Mouse (Mus musculus): ENCODE results near the gene Bmp10. TPM values are rescaled to one million over a fixed set of nuclear protein-coding genes. Genes with fewer than 3 reads are reported as not detected.

The Bmp10 gene
- polyA plus RNA-seq, 1 experiment: not detected

DNA sequence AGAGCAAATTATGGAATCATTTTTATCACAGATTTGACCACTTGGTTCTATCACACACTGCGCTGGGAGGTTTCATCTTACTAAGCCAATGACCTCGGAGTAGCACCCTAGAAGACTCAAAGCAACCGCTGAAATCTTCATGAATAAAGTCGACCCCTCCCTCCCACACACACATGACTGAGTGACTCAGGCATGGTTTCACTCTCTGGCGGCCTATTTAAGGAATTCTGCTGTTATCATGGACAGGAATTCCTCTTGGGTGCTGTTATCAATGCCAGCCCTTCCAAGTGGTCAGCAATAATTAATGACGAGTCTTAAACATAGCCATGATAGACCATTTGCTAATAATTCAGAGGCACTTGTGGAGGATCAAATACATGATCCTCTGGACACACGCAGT lies 6.5 kb upstream of the Bmp10 start:
- no peak overlapping the region for H3K4me3 ChIP-seq (ENCODE audit: low read depth, low read length)
- no peaks in the 10 kb centered on the region for H3K27me3 ChIP-seq (ENCODE audit: control insufficient read depth, insufficient read depth, low read length)
- no peaks in the 10 kb centered on the region for H3K4me1 ChIP-seq (ENCODE audit: control insufficient read depth, insufficient read depth, insufficient read length, low read length)
- WGBS: 71% methylated on average over 7 of the region's 7 CpGs
- TF ChIP-seq CTCF (IDR thresholded peaks at IDR 0.05; ENCODE audit: extremely low read depth, insufficient read length, insufficient replicate concordance, low read depth, low read length): no peak
- no peak for TF ChIP-seq POLR2A (IDR thresholded peaks at IDR 0.05; ENCODE audit: low read depth, low read length)
- H3K27ac ChIP-seq (ENCODE audit: insufficient read depth, low read depth, low read length): no peak overlapping the region
- no peaks in the 10 kb centered on the region for H3K36me3 ChIP-seq (ENCODE audit: control insufficient read depth, insufficient read depth, low read length)

DNA sequence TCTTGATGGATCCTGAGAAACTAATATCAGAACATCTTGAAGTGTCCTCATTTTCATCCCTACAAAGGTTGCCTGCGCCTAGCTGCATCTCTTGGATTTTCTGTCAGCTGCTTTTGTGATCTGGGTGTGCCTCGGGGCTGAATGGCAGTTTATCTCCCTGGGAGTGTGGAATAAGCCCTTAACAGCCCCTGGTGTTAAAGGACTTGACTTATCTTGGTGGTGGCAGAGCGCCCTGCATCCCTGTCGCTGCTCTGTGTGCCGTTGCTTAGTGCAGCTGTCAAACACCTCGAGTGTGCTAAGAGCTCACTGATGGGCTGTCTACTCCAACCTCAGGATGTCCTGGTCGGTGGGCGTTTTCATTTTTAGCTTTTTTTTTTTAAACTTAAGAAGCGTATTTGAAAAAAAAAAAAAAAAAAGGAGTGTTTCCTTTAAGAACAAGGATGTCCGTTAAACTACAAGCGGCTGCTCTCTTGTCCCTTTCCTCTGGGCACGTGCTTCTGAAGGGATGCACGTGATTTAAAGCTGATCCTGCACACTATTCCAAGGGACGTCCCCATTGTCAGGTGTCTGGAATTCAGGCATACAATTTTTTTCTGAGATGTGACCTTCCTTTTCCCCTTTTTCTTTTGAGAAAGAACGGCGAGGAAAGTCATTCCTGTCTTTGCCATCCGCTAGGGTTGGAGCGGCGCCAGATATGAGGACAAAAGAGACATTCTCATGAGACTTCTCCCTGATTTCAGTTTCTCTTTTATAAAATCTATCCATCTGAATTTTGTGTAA lies 4.6 kb upstream of the Bmp10 start:
- H3K4me3 ChIP-seq (ENCODE audit: low read depth, low read length): no peak overlapping the region
- no peak overlapping the region for H3K27ac ChIP-seq (ENCODE audit: insufficient read depth, low read depth, low read length)
- no peak for TF ChIP-seq POLR2A (IDR thresholded peaks at IDR 0.05; ENCODE audit: low read depth, low read length)
- TF ChIP-seq CTCF (IDR thresholded peaks at IDR 0.05; ENCODE audit: extremely low read depth, insufficient read length, insufficient replicate concordance, low read depth, low read length): no peak
- no peaks in the 10 kb centered on the region for H3K36me3 ChIP-seq (ENCODE audit: control insufficient read depth, insufficient read depth, low read length)
- WGBS: 24% methylated on average over 19 of the region's 19 CpGs
- H3K27me3 ChIP-seq (ENCODE audit: control insufficient read depth, insufficient read depth, low read length): no peaks in the 10 kb centered on the region
- no peaks in the 10 kb centered on the region for H3K4me1 ChIP-seq (ENCODE audit: control insufficient read depth, insufficient read depth, insufficient read length, low read length)

GRCm38 (mm10) chr6:87426954-87427353 lies 1.8 kb upstream of the Bmp10 start:
- TF ChIP-seq POLR2A (IDR thresholded peaks at IDR 0.05; ENCODE audit: low read depth, low read length): no peak
- Histone ChIP-seq H3K27me3 (ENCODE audit: control insufficient read depth, insufficient read depth, low read length) (no peaks in the 10 kb centered on the region), H3K4me1 (ENCODE audit: control insufficient read depth, insufficient read depth, insufficient read length, low read length) (no peaks in the 10 kb centered on the region), H3K36me3 (ENCODE audit: control insufficient read depth, insufficient read depth, low read length) (no peaks in the 10 kb centered on the region), H3K4me3 (ENCODE audit: low read depth, low read length) (no peak overlapping the region), H3K27ac (ENCODE audit: insufficient read depth, low read depth, low read length) (no peak overlapping the region)
- WGBS: 52% methylated on average over 5 of the region's 5 CpGs

DNA sequence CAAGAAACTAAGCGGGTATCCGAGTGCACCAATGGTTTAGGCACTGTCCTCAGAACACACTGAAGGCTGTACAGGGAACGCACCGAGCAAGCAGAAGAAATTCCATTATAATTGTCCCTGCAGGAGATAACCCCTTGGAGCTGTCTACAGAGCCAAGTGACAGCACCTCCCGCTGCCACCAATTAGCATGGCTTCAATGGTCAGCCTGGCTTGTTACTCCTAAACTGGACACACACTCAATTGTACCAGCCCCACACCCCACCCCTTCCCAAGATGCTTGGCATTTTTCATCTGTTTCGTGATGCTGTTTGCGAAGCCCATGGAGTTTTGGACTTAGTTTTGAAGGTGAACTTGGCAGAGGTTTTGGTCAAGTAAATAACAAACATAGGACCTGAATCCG lies 1.2 kb upstream of the Bmp10 start:
- H3K27me3 ChIP-seq (ENCODE audit: control insufficient read depth, insufficient read depth, low read length): no peaks in the 10 kb centered on the region
- H3K36me3 ChIP-seq (ENCODE audit: control insufficient read depth, insufficient read depth, low read length): no peaks in the 10 kb centered on the region
- H3K27ac ChIP-seq (ENCODE audit: insufficient read depth, low read depth, low read length): no peak overlapping the region
- TF ChIP-seq CTCF (IDR thresholded peaks at IDR 0.05; ENCODE audit: extremely low read depth, insufficient read length, insufficient replicate concordance, low read depth, low read length) (no peak), POLR2A (IDR thresholded peaks at IDR 0.05; ENCODE audit: low read depth, low read length) (no peak)
- WGBS: 89% methylated on average over 8 of the region's 8 CpGs
- no peaks in the 10 kb centered on the region for H3K4me1 ChIP-seq (ENCODE audit: control insufficient read depth, insufficient read depth, insufficient read length, low read length)
- H3K4me3 ChIP-seq (ENCODE audit: low read depth, low read length): no peak overlapping the region

- WGBS: 75% methylated on average over 3 of the region's 3 CpGs
- Histone ChIP-seq H3K27me3 (ENCODE audit: control insufficient read depth, insufficient read depth, low read length) (no peaks in the 10 kb centered on the region), H3K4me3 (ENCODE audit: low read depth, low read length) (no peak overlapping the region), H3K36me3 (ENCODE audit: control insufficient read depth, insufficient read depth, low read length) (no peaks in the 10 kb centered on the region), H3K4me1 (ENCODE audit: control insufficient read depth, insufficient read depth, insufficient read length, low read length) (no peaks in the 10 kb centered on the region), H3K27ac (ENCODE audit: insufficient read depth, low read depth, low read length) (no peak overlapping the region)
- TF ChIP-seq POLR2A (IDR thresholded peaks at IDR 0.05; ENCODE audit: low read depth, low read length) (no peak), CTCF (IDR thresholded peaks at IDR 0.05; ENCODE audit: extremely low read depth, insufficient read length, insufficient replicate concordance, low read depth, low read length) (no peak)
These were observed 7.0 kb downstream of the Bmp10 start for GRCm38 (mm10) chr6:87435791-87436190.

DNA sequence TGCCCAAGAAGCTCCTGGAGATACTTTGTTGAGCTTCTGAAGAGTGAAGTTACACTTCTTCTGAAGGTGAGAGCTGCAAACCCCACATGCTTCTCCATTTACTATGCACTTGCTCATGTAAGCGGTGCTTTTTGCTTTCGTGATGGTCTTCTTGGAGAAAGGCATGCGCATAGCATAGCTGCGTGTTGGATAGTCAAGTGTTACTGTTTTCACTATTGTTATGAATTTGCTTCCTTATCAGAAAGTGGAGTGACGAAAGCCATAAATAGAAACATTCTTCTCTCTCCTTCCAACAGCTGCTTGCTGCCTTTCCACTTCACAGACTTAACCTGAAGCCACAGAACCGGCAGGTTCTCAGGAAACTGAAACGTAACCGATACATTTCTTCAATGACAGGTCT lies 8.0 kb downstream of the Bmp10 start:
- no peak for TF ChIP-seq POLR2A (IDR thresholded peaks at IDR 0.05; ENCODE audit: low read depth, low read length)
- no peak for TF ChIP-seq CTCF (IDR thresholded peaks at IDR 0.05; ENCODE audit: extremely low read depth, insufficient read length, insufficient replicate concordance, low read depth, low read length)
- WGBS: 55% methylated on average over 8 of the region's 8 CpGs
- Histone ChIP-seq H3K27ac (ENCODE audit: insufficient read depth, low read depth, low read length) (no peak overlapping the region), H3K4me1 (ENCODE audit: control insufficient read depth, insufficient read depth, insufficient read length, low read length) (no peaks in the 10 kb centered on the region), H3K27me3 (ENCODE audit: control insufficient read depth, insufficient read depth, low read length) (no peaks in the 10 kb centered on the region), H3K4me3 (ENCODE audit: low read depth, low read length) (no peak overlapping the region), H3K36me3 (ENCODE audit: control insufficient read depth, insufficient read depth, low read length) (no peaks in the 10 kb centered on the region)

GRCm38 (mm10) chr6:87443253-87443652 lies 14.5 kb downstream of the Bmp10 start:
- no peak for TF ChIP-seq POLR2A (IDR thresholded peaks at IDR 0.05; ENCODE audit: low read depth, low read length)
- Histone ChIP-seq H3K36me3 (ENCODE audit: control insufficient read depth, insufficient read depth, low read length) (no peaks in the 10 kb centered on the region), H3K4me3 (ENCODE audit: low read depth, low read length) (no peak overlapping the region), H3K4me1 (ENCODE audit: control insufficient read depth, insufficient read depth, insufficient read length, low read length) (no peaks in the 10 kb centered on the region), H3K27ac (ENCODE audit: insufficient read depth, low read depth, low read length) (no peak overlapping the region), H3K27me3 (ENCODE audit: control insufficient read depth, insufficient read depth, low read length) (no peaks in the 10 kb centered on the region)
- 68% methylated on average over 11 of the region's 11 CpGs for WGBS

Data from small intestine, adult 2 months (tissue).